Mouse (Mus musculus) MEL (cell line): ENCODE data around the gene Ddx58.

Experiments
- BHLHE40 ChIP-seq: IDR thresholded peaks from 2 replicates; pipeline ENCODE4 v1.6.1; 2012; ENCODE audit warnings: low read depth, mild to moderate bottlenecking, inconsistent platforms, low read length, improper control_type of control experiment, borderline replicate concordance
- CHD2 ChIP-seq: IDR thresholded peaks from 2 replicates; pipeline ENCODE4 v1.6.1; 2011; ENCODE audit warnings: low read length, improper control_type of control experiment
- CTCF ChIP-seq, 3 experiments: IDR thresholded peaks in 2 of 3; conservative IDR thresholded peaks in 1 of 3; 2 replicates each; pipeline ENCODE4 v1.5.1; 2011 to 2012; ENCODE audit warnings: low read length in 3 of 3, low read depth in 2 of 3, mild to moderate bottlenecking in 2 of 3, improper control_type of control experiment in 1 of 3, inconsistent platforms in 1 of 3, mixed read lengths in 1 of 3, moderate library complexity in 1 of 3; ENCODE audit not compliant: control insufficient read depth in 1 of 3, insufficient read depth in 1 of 3, poor library complexity in 1 of 3, severe bottlenecking in 1 of 3
- E2F4 ChIP-seq: IDR thresholded peaks from 2 replicates; pipeline ENCODE4 v1.6.1; 2011; ENCODE audit warnings: low read depth, low read length, improper control_type of control experiment, borderline replicate concordance
- GABPA ChIP-seq: IDR thresholded peaks from 2 replicates; pipeline ENCODE4 v1.6.1; 2012; ENCODE audit warnings: low read depth, mild to moderate bottlenecking, inconsistent platforms, low read length, improper control_type of control experiment, moderate library complexity
- MAX ChIP-seq: IDR thresholded peaks from 2 replicates; pipeline ENCODE4 v1.6.1; 2011; ENCODE audit warnings: low read length, improper control_type of control experiment
- MEF2A ChIP-seq: IDR thresholded peaks from 2 replicates; pipeline ENCODE4 v1.6.1; 2014; ENCODE audit warnings: low read depth, mild to moderate bottlenecking, inconsistent platforms, low read length, improper control_type of control experiment; ENCODE audit not compliant: poor library complexity, insufficient replicate concordance, severe bottlenecking; ENCODE audit errors: extremely low read depth
- NRF1 ChIP-seq: IDR thresholded peaks from 2 replicates; pipeline ENCODE4 v1.6.1; 2014; ENCODE audit warnings: low read depth, mild to moderate bottlenecking, inconsistent platforms, low read length, improper control_type of control experiment, moderate library complexity; ENCODE audit not compliant: poor library complexity, insufficient read depth, severe bottlenecking
- POLR2A ChIP-seq, 2 experiments: IDR thresholded peaks; 2 replicates each; pipeline ENCODE4 v1.6.1; 2011 to 2012; ENCODE audit warnings: low read length in 2 of 2, mild to moderate bottlenecking in 2 of 2, control low read depth in 1 of 2, improper control_type of control experiment in 1 of 2, low read depth in 1 of 2, moderate library complexity in 1 of 2; ENCODE audit not compliant: control insufficient read depth in 1 of 2, insufficient read depth in 1 of 2, poor library complexity in 1 of 2
- SMC3 ChIP-seq: IDR thresholded peaks from 2 replicates; pipeline ENCODE4 v1.6.1; 2011; ENCODE audit warnings: low read depth, low read length, improper control_type of control experiment
- USF2 ChIP-seq, 2 experiments: IDR thresholded peaks; 2 replicates each; pipeline ENCODE4 v1.6.1; 2011 to 2012; ENCODE audit warnings: improper control_type of control experiment in 2 of 2, low read length in 2 of 2, borderline replicate concordance in 1 of 2, inconsistent platforms in 1 of 2, low read depth in 1 of 2, mild to moderate bottlenecking in 1 of 2; ENCODE audit not compliant: insufficient read depth in 1 of 2

DNA sequence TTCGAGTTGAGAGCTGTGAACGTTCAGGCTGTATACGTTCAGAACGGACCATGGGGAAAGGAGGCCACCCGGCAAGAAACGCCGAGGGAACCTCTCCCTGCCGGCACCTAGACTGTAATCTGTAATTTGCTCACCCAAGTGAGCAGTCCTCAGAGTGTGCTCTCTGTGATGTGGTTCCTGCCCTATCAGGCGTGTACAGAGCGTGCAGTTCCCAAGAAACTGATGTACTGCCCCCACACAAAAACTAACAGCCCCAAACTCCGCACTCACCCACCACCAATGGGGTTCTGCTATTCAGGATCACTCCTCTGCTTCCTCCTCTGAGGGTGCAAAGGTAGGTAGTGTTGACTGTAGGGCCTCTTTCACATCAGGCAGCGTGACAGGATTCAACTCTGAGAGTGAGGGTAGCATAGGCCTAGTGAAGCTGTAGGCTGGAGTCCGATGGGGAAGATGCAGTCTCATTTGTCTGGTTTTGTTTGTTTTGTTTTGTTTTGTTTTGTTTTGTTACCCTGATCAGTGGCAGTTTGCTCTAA, 84.1 kb downstream of the Ddx58 start:
- no peak for TF ChIP-seq SMC3
- TF ChIP-seq E2F4, result no peak
- TF ChIP-seq CTCF (IDR thresholded peaks at IDR 0.05 in 2 of 3, conservative IDR thresholded peaks at IDR 0.05 in 1 of 3; ENCODE audit: control insufficient read depth in 1 of 3, insufficient read depth in 1 of 3, low read depth in 2 of 3, low read length in 3 of 3, poor library complexity in 1 of 3, severe bottlenecking in 1 of 3), result no peak
- TF ChIP-seq POLR2A (IDR thresholded peaks at IDR 0.05; ENCODE audit: control insufficient read depth in 1 of 2, insufficient read depth in 1 of 2, low read depth in 1 of 2, low read length in 2 of 2, poor library complexity in 1 of 2), result no peak
- no peak for TF ChIP-seq MAX
- no peak for TF ChIP-seq USF2 (IDR thresholded peaks at IDR 0.05; ENCODE audit: borderline replicate concordance in 1 of 2, insufficient read depth in 1 of 2, low read depth in 1 of 2, low read length in 2 of 2)
- no peak for TF ChIP-seq BHLHE40
- TF ChIP-seq GABPA, result no peak
- TF ChIP-seq NRF1, result no peak
- TF ChIP-seq CHD2, result no peak
- TF ChIP-seq MEF2A, result no peak
